Mouse (Mus musculus): ENCODE data around the gene Psmg3.

- TF ChIP-seq CTCF (IDR thresholded peaks at IDR 0.05; ENCODE audit: control insufficient read depth, insufficient read depth, low read length) (no peak), POLR2A (IDR thresholded peaks at IDR 0.05; ENCODE audit: borderline replicate concordance, control insufficient read depth, low read depth, low read length) (no peak)
Measured at GRCm38 (mm10) chr5:139839142-139839541, 12.5 kb upstream of the Psmg3 start.
